Mouse (Mus musculus) embryonic fibroblast, embryonic 13.5 days (primary cell): Measurements from ENCODE around the gene 1700020L24Rik.

Source experiments
- CTCF ChIP-seq: IDR thresholded peaks from 2 replicates; pipeline ENCODE4 v1.5.1; 2011; ENCODE audit warnings: mild to moderate bottlenecking, control low read depth, low read length, moderate library complexity, borderline replicate concordance; ENCODE audit not compliant: insufficient read depth
- POLR2A ChIP-seq: IDR thresholded peaks from 2 replicates; pipeline ENCODE4 v1.6.1; 2011; ENCODE audit warnings: low read depth, mild to moderate bottlenecking, control low read depth, low read length, moderate library complexity

GRCm38 (mm10) chr11:83429355-83429754, 8.1 kb upstream of the 1700020L24Rik start, which contains the start of gene Gas2l2:
- TF ChIP-seq POLR2A (no peak), CTCF (no peak)
